Mouse (Mus musculus) embryonic facial prominence, embryonic 12.5 days (tissue): Measurements from ENCODE around the gene Prr3. TPM values are rescaled to one million over a fixed set of nuclear protein-coding genes. Genes with fewer than 3 reads are reported as not detected.
"Not testable (repeated sequence)": the region's sequence is repeated elsewhere in the genome, so short reads cannot be mapped to it uniquely, and the experiment has no call there.

ENCODE experiments used
- ATAC-seq: fragments of 200-750 bp; cut with Nextera tagmentation; 2 replicates; pipeline ENCODE4 v1.8.0; 2017; ENCODE audit not compliant: insufficient number of reproducible peaks, insufficient read depth, low FRiP score, low TSS enrichment
- H3K27ac ChIP-seq: fragments of 300-500 bp; sonication (generic); 2 replicates; pipeline ENCODE4 v1.5.1; 2016; ENCODE audit warnings: mild to moderate bottlenecking
- H3K27me3 ChIP-seq: fragments of 300-500 bp; sonication (generic); 2 replicates; pipeline ENCODE4 v1.6.1; 2016; ENCODE audit warnings: mild to moderate bottlenecking, moderate library complexity
- H3K36me3 ChIP-seq: fragments of 300-500 bp; sonication (generic); 2 replicates; pipeline ENCODE4 v1.6.1; 2016; ENCODE audit warnings: mild to moderate bottlenecking
- H3K4me1 ChIP-seq: fragments of 300-500 bp; sonication (generic); 2 replicates; pipeline ENCODE4 v1.6.1; 2016
- H3K4me2 ChIP-seq: fragments of 300-500 bp; sonication (generic); replicated peaks from 2 replicates; pipeline ENCODE4 v1.6.1; 2016; ENCODE audit warnings: mild to moderate bottlenecking, moderate library complexity
- H3K4me3 ChIP-seq: fragments of 300-500 bp; sonication (generic); 2 replicates; pipeline ENCODE4 v1.5.1; 2016; ENCODE audit warnings: mild to moderate bottlenecking
- H3K9ac ChIP-seq: fragments of 300-500 bp; sonication (generic); 2 replicates; pipeline ENCODE4 v1.6.1; 2016; ENCODE audit warnings: mild to moderate bottlenecking, moderate library complexity
- H3K9me3 ChIP-seq: fragments of 300-500 bp; sonication (generic); 2 replicates; pipeline ENCODE4 v1.6.1; 2016; ENCODE audit warnings: mild to moderate bottlenecking, moderate library complexity
- WGBS: fragments of 180-500 bp; shearing (Covaris S2); methylation state at CpG from one replicate; pipeline ENCODE4 v1.1.7; 2016; 5-methylcytosine and 5-hydroxymethylcytosine counted together
- polyA plus RNA-seq: library from polyadenylated mRNA; unstranded; fragments of >200 nt; fragmentation: Nextera tagmentation; extraction: Ambion mirVana; gene quantifications from 2 replicates; pipeline ENCODE4 v1.2.1, GENCODE M21; 2016

The Prr3 gene
- polyA plus RNA-seq, 1 experiment from 2014 or later = 42.9 TPM

- Histone ChIP-seq H3K4me1 (peaks cover 13% of the 10 kb centered on the region; the same call in 1 of the 2 replicates), H3K9me3 (no peaks in the 10 kb centered on the region), H3K4me3 (no peak overlapping the region), H3K27me3 (no peaks in the 10 kb centered on the region), H3K27ac (no peak overlapping the region), H3K4me2 (no peak overlapping the region), H3K36me3 (peaks cover 7% of the 10 kb centered on the region), H3K9ac (no peak overlapping the region)
- ATAC-seq = no peak
- 74% methylated on average over 3 of the region's 3 CpGs for WGBS
These were observed 39.5 kb upstream of the Prr3 start for GRCm38 (mm10) chr17:36019519-36019918.

DNA sequence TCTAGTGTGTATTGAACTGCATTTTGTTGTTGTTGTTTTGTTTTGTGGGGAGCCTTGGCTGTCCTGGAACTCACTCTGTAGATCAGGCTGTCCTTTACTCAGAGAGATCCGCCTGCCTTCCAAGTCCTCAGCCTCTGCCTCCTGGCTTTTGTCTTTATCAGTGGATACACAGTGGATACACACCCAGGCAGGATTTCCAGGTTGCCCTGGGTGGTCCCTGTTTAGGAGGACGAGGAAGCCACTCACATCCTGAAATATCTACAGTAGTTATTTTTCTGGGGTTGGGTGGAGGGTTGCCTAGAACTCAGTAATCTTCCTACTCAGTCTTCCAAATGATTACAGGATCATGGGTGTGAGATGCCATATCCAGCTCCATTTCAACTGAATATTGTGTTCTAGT lies 38.9 kb upstream of the Prr3 start:
- Histone ChIP-seq H3K36me3 (peaks cover 12% of the 10 kb centered on the region), H3K27me3 (no peaks in the 10 kb centered on the region), H3K4me1 (peaks cover 13% of the 10 kb centered on the region; the same call in 1 of the 2 replicates), H3K9me3 (no peaks in the 10 kb centered on the region), H3K4me3 (no peak overlapping the region), H3K4me2 (no peak overlapping the region), H3K27ac (no peak overlapping the region), H3K9ac (no peak overlapping the region)
- 72% methylated on average over 2 of the region's 2 CpGs for WGBS
- ATAC-seq = no peak

DNA sequence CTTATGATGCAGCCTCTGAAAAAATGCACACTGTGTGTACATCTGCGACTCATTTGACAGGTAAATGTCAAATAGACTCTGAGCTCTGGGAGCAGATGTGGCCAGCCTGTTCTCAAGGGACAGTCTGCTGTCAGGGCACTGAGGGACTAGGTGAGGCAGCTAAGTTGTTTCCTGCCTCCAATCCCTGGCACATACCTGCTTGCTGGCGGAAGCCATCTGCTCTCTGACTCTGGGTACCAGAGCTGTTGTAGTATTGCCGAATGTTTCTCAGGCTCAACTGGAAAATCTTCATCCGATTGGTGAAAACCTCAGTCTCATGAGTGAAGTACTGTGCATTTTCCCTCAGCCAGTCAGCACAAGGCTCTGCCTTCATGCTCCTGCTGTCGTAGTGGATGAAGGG lies 37.0 kb upstream of the Prr3 start:
- H3K9ac ChIP-seq = no peak overlapping the region
- H3K27me3 ChIP-seq = no peaks in the 10 kb centered on the region
- ATAC-seq = no peak
- peaks cover 12% of the 10 kb centered on the region for H3K36me3 ChIP-seq
- no peak overlapping the region for H3K4me3 ChIP-seq
- 89% methylated on average over 5 of the region's 5 CpGs for WGBS
- H3K4me2 ChIP-seq = no peak overlapping the region
- no peaks in the 10 kb centered on the region for H3K9me3 ChIP-seq
- peaks cover 3% of the 10 kb centered on the region; the same call in 1 of the 2 replicates for H3K4me1 ChIP-seq
- H3K27ac ChIP-seq = no peak overlapping the region

- Histone ChIP-seq H3K9ac (no peak overlapping the region), H3K27ac (no peak overlapping the region), H3K27me3 (no peaks in the 10 kb centered on the region), H3K9me3 (no peaks in the 10 kb centered on the region), H3K36me3 (peaks cover 12% of the 10 kb centered on the region), H3K4me2 (no peak overlapping the region), H3K4me1 (no peaks in the 10 kb centered on the region), H3K4me3 (no peak overlapping the region)
- 97% methylated on average over 5 of the region's 5 CpGs for WGBS
- no peak for ATAC-seq
These were observed 34.9 kb upstream of the Prr3 start for GRCm38 (mm10) chr17:36014977-36015376.

GRCm38 (mm10) chr17:36004409-36004808 lies 24.4 kb upstream of the Prr3 start:
- not testable (repeated sequence) for H3K4me3 ChIP-seq, H3K4me2 ChIP-seq, H3K36me3 ChIP-seq, H3K27me3 ChIP-seq, H3K4me1 ChIP-seq, H3K9ac ChIP-seq, H3K9me3 ChIP-seq, ATAC-seq, H3K27ac ChIP-seq
- WGBS = 97% methylated on average over 7 of the region's 7 CpGs

- Histone ChIP-seq H3K36me3 (no peaks in the 10 kb centered on the region), H3K27me3 (no peaks in the 10 kb centered on the region), H3K27ac (no peak overlapping the region), H3K4me3 (no peak overlapping the region), H3K9ac (no peak overlapping the region), H3K4me1 (no peaks in the 10 kb centered on the region), H3K9me3 (no peaks in the 10 kb centered on the region), H3K4me2 (no peak overlapping the region)
- 91% methylated on average over 7 of the region's 7 CpGs for WGBS
- ATAC-seq = no peak
These were observed 23.3 kb upstream of the Prr3 start for GRCm38 (mm10) chr17:36003331-36003730.

GRCm38 (mm10) chr17:36001966-36002365 lies 21.9 kb upstream of the Prr3 start:
- no peak for ATAC-seq
- H3K27me3 ChIP-seq = no peaks in the 10 kb centered on the region
- no peaks in the 10 kb centered on the region for H3K36me3 ChIP-seq
- H3K4me2 ChIP-seq = no peak overlapping the region
- H3K27ac ChIP-seq = no peak overlapping the region
- 0 out of 2 replicates have a peak, but pooled peaks cover 3% of the 10 kb centered on the region for H3K4me1 ChIP-seq
- 91% methylated on average over 6 of the region's 6 CpGs for WGBS
- H3K4me3 ChIP-seq = no peak overlapping the region
- H3K9ac ChIP-seq = no peak overlapping the region
- H3K9me3 ChIP-seq = no peaks in the 10 kb centered on the region

- 0 out of 2 replicates have a peak, but pooled peaks cover 3% of the 10 kb centered on the region for H3K4me1 ChIP-seq
- H3K27ac ChIP-seq = no peak overlapping the region
- no peaks in the 10 kb centered on the region for H3K9me3 ChIP-seq
- H3K36me3 ChIP-seq = no peaks in the 10 kb centered on the region
- no peak for ATAC-seq
- H3K4me3 ChIP-seq = no peak overlapping the region
- no peaks in the 10 kb centered on the region for H3K27me3 ChIP-seq
- no peak overlapping the region for H3K4me2 ChIP-seq
- 94% methylated on average over 12 of the region's 12 CpGs for WGBS
- H3K9ac ChIP-seq = no peak overlapping the region
These were observed 21.3 kb upstream of the Prr3 start for GRCm38 (mm10) chr17:36001121-36001897.

- no peak overlapping the region for H3K4me3 ChIP-seq
- H3K36me3 ChIP-seq = no peaks in the 10 kb centered on the region
- no peaks in the 10 kb centered on the region for H3K9me3 ChIP-seq
- no peak overlapping the region for H3K9ac ChIP-seq
- no peak for ATAC-seq
- 91% methylated on average over 4 of the region's 4 CpGs for WGBS
- no peak overlapping the region for H3K27ac ChIP-seq
- peaks cover 6% of the 10 kb centered on the region for H3K4me1 ChIP-seq
- H3K27me3 ChIP-seq = no peaks in the 10 kb centered on the region
- H3K4me2 ChIP-seq = no peak overlapping the region
These were observed 20.3 kb upstream of the Prr3 start for GRCm38 (mm10) chr17:36000349-36000748.

GRCm38 (mm10) chr17:35999356-35999755 lies 19.3 kb upstream of the Prr3 start:
- Histone ChIP-seq H3K36me3 (no peaks in the 10 kb centered on the region), H3K9ac (no peak overlapping the region), H3K4me3 (no peak overlapping the region), H3K27me3 (no peaks in the 10 kb centered on the region), H3K4me1 (peaks cover 9% of the 10 kb centered on the region), H3K27ac (no peak overlapping the region), H3K9me3 (no peaks in the 10 kb centered on the region), H3K4me2 (no peak overlapping the region)
- 86% methylated on average over 7 of the region's 7 CpGs for WGBS
- ATAC-seq = no peak

GRCm38 (mm10) chr17:35998545-35999305 lies 18.7 kb upstream of the Prr3 start:
- Histone ChIP-seq H3K9ac (no peak overlapping the region), H3K27ac (no peak overlapping the region), H3K4me3 (no peak overlapping the region), H3K27me3 (no peaks in the 10 kb centered on the region), H3K4me2 (no peak overlapping the region), H3K9me3 (no peaks in the 10 kb centered on the region), H3K4me1 (peaks cover 9% of the 10 kb centered on the region), H3K36me3 (no peaks in the 10 kb centered on the region)
- 83% methylated on average over 6 of the region's 6 CpGs for WGBS
- no peak for ATAC-seq
